Mouse (Mus musculus): ENCODE measurements at regions not wholly inside any gene's neighbourhood (a gene's known extent, or its start where the extent isn't known, plus 50 kb on each side); places are given as distances from the start of the nearest gene placed in this dataset.

DNA sequence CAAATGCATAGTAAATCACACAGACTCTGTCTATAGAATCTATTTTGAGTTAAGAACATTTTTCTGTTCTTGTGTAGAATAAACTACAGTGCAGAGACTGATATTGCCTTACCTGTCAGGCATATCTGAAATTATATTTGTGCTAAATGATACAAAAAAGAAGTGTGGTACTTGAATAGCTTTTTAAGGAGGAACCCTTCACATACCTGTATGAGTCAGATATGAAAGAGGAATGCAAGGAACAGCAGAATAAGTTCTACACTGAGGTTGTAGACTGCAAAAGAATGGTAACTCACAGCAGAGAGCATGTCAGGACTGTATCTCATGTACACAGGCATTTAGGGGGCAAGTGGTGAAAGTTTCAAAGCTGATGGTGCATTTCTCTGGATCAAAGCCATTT, 1230.6 kb downstream of the Efnb2 start:
- no peaks in the 10 kb centered on the region for H3K9me3 ChIP-seq (replicated peaks; ENCODE audit: control insufficient read depth, low read length, poor library complexity, severe bottlenecking)
- H3K9ac ChIP-seq (ENCODE audit: low read depth, low read length), result no peak overlapping the region
- no peaks in the 10 kb centered on the region for H3K4me1 ChIP-seq (ENCODE audit: control insufficient read depth, insufficient read depth, low read length)
- no peak for ATAC-seq
- no peak overlapping the region for H3K4me3 ChIP-seq (ENCODE audit: low read depth, low read length)
- H3K27ac ChIP-seq (ENCODE audit: low read length), result no peak overlapping the region
- no peaks in the 10 kb centered on the region for H3K36me3 ChIP-seq (ENCODE audit: control insufficient read depth, insufficient read depth, low read length)
- H3K4me2 ChIP-seq (ENCODE audit: low read length), result no peak overlapping the region
- H3K27me3 ChIP-seq (ENCODE audit: control insufficient read depth, insufficient read depth, low read depth, low read length), result no peaks in the 10 kb centered on the region

DNA sequence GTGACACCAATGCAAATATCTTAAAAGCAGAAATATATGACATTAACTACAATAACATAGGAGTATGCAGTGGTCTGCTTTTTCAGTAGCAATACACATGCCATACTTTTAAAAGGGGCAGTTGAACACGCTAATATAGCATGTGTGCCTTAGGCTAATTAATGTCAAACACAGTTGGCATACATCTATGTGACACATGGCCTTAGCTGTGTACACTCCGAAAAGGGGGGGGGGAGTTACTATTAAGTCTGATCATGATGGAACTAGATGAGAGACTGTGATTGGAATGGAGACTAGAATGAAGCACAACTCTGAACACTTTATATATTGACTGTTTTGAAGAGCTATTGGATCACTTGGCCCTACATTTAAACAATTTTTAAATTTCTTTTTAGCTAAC, 1262.9 kb downstream of the Efnb2 start:
- H3K36me3 ChIP-seq (ENCODE audit: control insufficient read depth, insufficient read depth, low read length), result no peaks in the 10 kb centered on the region
- no peaks in the 10 kb centered on the region for H3K4me1 ChIP-seq (ENCODE audit: control insufficient read depth, insufficient read depth, low read length)
- no peak overlapping the region for H3K4me3 ChIP-seq (ENCODE audit: low read depth, low read length)
- H3K9ac ChIP-seq (ENCODE audit: low read depth, low read length), result no peak overlapping the region
- WGBS, result 93% methylated on average over 2 of the region's 2 CpGs
- no peak overlapping the region for H3K4me2 ChIP-seq (ENCODE audit: low read length)
- no peaks in the 10 kb centered on the region for H3K9me3 ChIP-seq (replicated peaks; ENCODE audit: control insufficient read depth, low read length, poor library complexity, severe bottlenecking)
- ATAC-seq, result no peak
- no peak overlapping the region for H3K27ac ChIP-seq (ENCODE audit: low read length)
- no peaks in the 10 kb centered on the region for H3K27me3 ChIP-seq (ENCODE audit: control insufficient read depth, insufficient read depth, low read depth, low read length)

DNA sequence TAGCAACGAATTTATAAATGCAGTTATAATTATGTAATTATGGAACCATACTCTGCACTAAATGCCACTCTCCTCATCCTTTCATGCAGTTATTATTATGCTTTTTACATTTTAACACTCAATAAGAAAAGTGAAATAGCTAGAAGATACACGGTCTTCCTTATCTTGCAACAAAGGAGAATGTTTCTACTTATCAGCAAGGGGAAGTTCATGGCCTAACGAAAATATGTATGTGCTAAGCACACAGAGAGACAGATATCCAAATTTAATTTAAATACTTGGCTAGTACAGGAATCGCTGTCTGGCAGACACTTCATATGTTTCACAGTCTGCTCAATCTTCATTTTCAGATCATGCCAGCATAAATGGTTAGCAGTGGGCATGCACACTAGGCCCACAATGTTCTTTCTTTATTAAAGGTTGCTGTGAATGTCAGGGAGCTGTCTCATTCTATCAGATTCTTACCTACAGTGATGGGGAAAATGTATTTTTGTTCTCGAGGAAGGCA, 1263.6 kb downstream of the Efnb2 start:
- no peak overlapping the region for H3K27ac ChIP-seq (ENCODE audit: low read length)
- H3K4me3 ChIP-seq (ENCODE audit: low read depth, low read length), result no peak overlapping the region
- H3K4me2 ChIP-seq (ENCODE audit: low read length), result no peak overlapping the region
- H3K36me3 ChIP-seq (ENCODE audit: control insufficient read depth, insufficient read depth, low read length), result no peaks in the 10 kb centered on the region
- WGBS, result 82% methylated on average over 5 of the region's 5 CpGs
- ATAC-seq, result no peak
- H3K9me3 ChIP-seq (replicated peaks; ENCODE audit: control insufficient read depth, low read length, poor library complexity, severe bottlenecking), result no peaks in the 10 kb centered on the region
- H3K4me1 ChIP-seq (ENCODE audit: control insufficient read depth, insufficient read depth, low read length), result no peaks in the 10 kb centered on the region
- no peak overlapping the region for H3K9ac ChIP-seq (ENCODE audit: low read depth, low read length)
- no peaks in the 10 kb centered on the region for H3K27me3 ChIP-seq (ENCODE audit: control insufficient read depth, insufficient read depth, low read depth, low read length)
